Mouse (Mus musculus) myocyte (in vitro differentiated cells): ENCODE data around the gene Slc25a11. TPM values are rescaled to one million over a fixed set of nuclear protein-coding genes. Genes with fewer than 3 reads are reported as not detected.

ENCODE experiments used
- H3K27me3 ChIP-seq: one replicate; pipeline ENCODE4 v1.6.1; 2011; ENCODE audit not compliant: control insufficient read depth, insufficient read depth, insufficient read length
- H3K36me3 ChIP-seq: one replicate; pipeline ENCODE4 v1.6.1; 2011; ENCODE audit not compliant: control insufficient read depth, insufficient read depth
- H3K4me2 ChIP-seq: one replicate; pipeline ENCODE4 v1.6.1; 2011; ENCODE audit warnings: low read depth, control low read depth
- H3K4me3 ChIP-seq: one replicate; pipeline ENCODE4 v1.5.1; 2011; ENCODE audit warnings: mild to moderate bottlenecking, control low read depth, moderate library complexity
- H3K79me2 ChIP-seq: one replicate; pipeline ENCODE4 v1.6.1; 2011; ENCODE audit not compliant: control insufficient read depth, insufficient read depth
- H3ac ChIP-seq: one replicate; pipeline ENCODE4 v1.6.1; 2011; ENCODE audit not compliant: control insufficient read depth, insufficient read length
- CEBPB ChIP-seq: IDR thresholded peaks from 2 replicates; pipeline ENCODE4 v1.6.1; 2011; ENCODE audit warnings: mild to moderate bottlenecking, moderate library complexity; ENCODE audit not compliant: poor library complexity, insufficient read depth, severe bottlenecking
- E2F4 ChIP-seq: IDR thresholded peaks from one replicate; pipeline ENCODE4 v1.6.1; 2011; ENCODE audit warnings: mild to moderate bottlenecking, control low read depth, moderate library complexity; ENCODE audit not compliant: insufficient read depth
- MAX ChIP-seq: IDR thresholded peaks from one replicate; pipeline ENCODE4 v1.6.1; 2011; ENCODE audit warnings: low read depth, mild to moderate bottlenecking, control low read depth
- MYOD1 ChIP-seq, 3 experiments: IDR thresholded peaks; one replicate each; pipeline ENCODE4 v1.6.1; 2011; ENCODE audit warnings: control low read depth in 2 of 3, low read depth in 2 of 3, mild to moderate bottlenecking in 2 of 3, moderate library complexity in 1 of 3; ENCODE audit not compliant: insufficient read length in 2 of 3, control insufficient read depth in 1 of 3
- MYOG ChIP-seq, 3 experiments: IDR thresholded peaks; one replicate each; pipeline ENCODE4 v1.6.1; 2011; ENCODE audit warnings: control low read depth in 2 of 3, low read depth in 2 of 3, mild to moderate bottlenecking in 2 of 3; ENCODE audit not compliant: insufficient read length in 2 of 3, control insufficient read depth in 1 of 3, insufficient read depth in 1 of 3
- POLR2A ChIP-seq: IDR thresholded peaks from one replicate; pipeline ENCODE4 v1.6.1; 2011; ENCODE audit warnings: low read depth, mild to moderate bottlenecking, control low read depth, moderate library complexity; ENCODE audit not compliant: insufficient read length
- POLR2AphosphoS2 ChIP-seq: IDR thresholded peaks from one replicate; pipeline ENCODE4 v1.6.1; 2011; ENCODE audit warnings: low read depth, control low read depth; ENCODE audit not compliant: insufficient read length
- REST ChIP-seq: IDR thresholded peaks from one replicate; pipeline ENCODE4 v1.6.1; 2011; ENCODE audit warnings: mild to moderate bottlenecking, control low read depth, moderate library complexity; ENCODE audit not compliant: insufficient read depth, insufficient read length
- SRF ChIP-seq: IDR thresholded peaks from one replicate; pipeline ENCODE4 v1.6.1; 2011; ENCODE audit warnings: low read depth; ENCODE audit not compliant: control insufficient read depth, insufficient read length
- TCF12 ChIP-seq: IDR thresholded peaks from one replicate; pipeline ENCODE4 v1.6.1; 2011; ENCODE audit warnings: mild to moderate bottlenecking, control low read depth; ENCODE audit not compliant: poor library complexity, insufficient read depth, severe bottlenecking
- TCF3 ChIP-seq: IDR thresholded peaks from one replicate; pipeline ENCODE4 v1.6.1; 2011; ENCODE audit warnings: low read depth, control low read depth; ENCODE audit not compliant: insufficient read length
- USF1 ChIP-seq: IDR thresholded peaks from one replicate; pipeline ENCODE4 v1.6.1; 2011; ENCODE audit warnings: low read depth, mild to moderate bottlenecking, control low read depth, moderate library complexity
- polyA plus RNA-seq: library from polyadenylated mRNA; unstranded; fragments of >200 nt; fragmentation: generic; extraction: Trizol; gene quantifications from one replicate; pipeline ENCODE4 v1.2.1, GENCODE M21; 2012; ENCODE audit warnings: missing spikeins

Slc25a11 gene
- polyA plus RNA-seq, 1 experiment = 165 TPM

GRCm38 (mm10) chr11:70674501-70674900, 27.2 kb upstream of the Slc25a11 start:
- Histone ChIP-seq H3K79me2 (no peaks in the 10 kb centered on the region), H3K4me2 (no peak overlapping the region), H3ac (no peak overlapping the region), H3K36me3 (peaks cover 6% of the 10 kb centered on the region), H3K27me3 (no peaks in the 10 kb centered on the region), H3K4me3 (no peak overlapping the region)
- no peak for TF ChIP-seq TCF12
- TF ChIP-seq E2F4 = no peak
- TF ChIP-seq MAX = no peak
- no peak for TF ChIP-seq TCF3
- TF ChIP-seq CEBPB = no peak
- no peak for TF ChIP-seq USF1
- no peak for TF ChIP-seq MYOD1 (IDR thresholded peaks at IDR 0.05; ENCODE audit: control insufficient read depth in 1 of 3, insufficient read length in 2 of 3, low read depth in 2 of 3)
- no peak for TF ChIP-seq POLR2AphosphoS2
- no peak for TF ChIP-seq POLR2A
- TF ChIP-seq SRF = no peak

GRCm38 (mm10) chr11:70674014-70674413, 26.7 kb upstream of the Slc25a11 start:
- peaks cover 6% of the 10 kb centered on the region for H3K36me3 ChIP-seq

GRCm38 (mm10) chr11:70671333-70672047, 24.2 kb upstream of the Slc25a11 start:
- Histone ChIP-seq H3K36me3 (no peaks in the 10 kb centered on the region), H3K27me3 (no peaks in the 10 kb centered on the region), H3K79me2 (peaks cover 13% of the 10 kb centered on the region), H3K4me2 (no peak overlapping the region), H3K4me3 (no peak overlapping the region), H3ac (no peak overlapping the region)
- TF ChIP-seq POLR2AphosphoS2 = peak; percentile 47
- TF ChIP-seq TCF12 = no peak

More at GRCm38 (mm10) chr11:70674014-70674413, 26.7 kb upstream of the Slc25a11 start:
- Histone ChIP-seq H3K79me2 (no peaks in the 10 kb centered on the region), H3K4me2 (no peak overlapping the region), H3ac (no peak overlapping the region), H3K4me3 (no peak overlapping the region), H3K27me3 (no peaks in the 10 kb centered on the region)
- TF ChIP-seq MAX = no peak
- no peak for TF ChIP-seq TCF12
- TF ChIP-seq USF1 = no peak
- no peak for TF ChIP-seq REST
- no peak for TF ChIP-seq POLR2A
- TF ChIP-seq MYOD1 (IDR thresholded peaks at IDR 0.05; ENCODE audit: control insufficient read depth in 1 of 3, insufficient read length in 2 of 3, low read depth in 2 of 3) = no peak

GRCm38 (mm10) chr11:70670483-70670882, 23.2 kb upstream of the Slc25a11 start:
- Histone ChIP-seq H3K4me2 (peak overlapping the region; percentile 93), H3K27me3 (no peaks in the 10 kb centered on the region), H3K36me3 (no peaks in the 10 kb centered on the region)

GRCm38 (mm10) chr11:70669582-70670345, 22.5 kb upstream of the Slc25a11 start:
- H3K27me3 ChIP-seq = no peaks in the 10 kb centered on the region
- H3K4me2 ChIP-seq = peak overlapping the region; percentile 93
- H3K79me2 ChIP-seq = peaks cover 19% of the 10 kb centered on the region
- H3K36me3 ChIP-seq = no peaks in the 10 kb centered on the region
- TF ChIP-seq CEBPB (no peak), REST (no peak), POLR2A (peak; percentile 22), MAX (no peak), SRF (peak; percentile 18), USF1 (no peak), MYOD1 (IDR thresholded peaks at IDR 0.05; ENCODE audit: control insufficient read depth in 1 of 3, insufficient read length in 2 of 3, low read depth in 2 of 3) (no peak), MYOG (IDR thresholded peaks at IDR 0.05; ENCODE audit: control insufficient read depth in 1 of 3, insufficient read depth in 1 of 3, insufficient read length in 2 of 3, low read depth in 2 of 3) (no peak)
- H3ac ChIP-seq = peak overlapping the region; percentile 35
- peak overlapping the region; percentile 82 for H3K4me3 ChIP-seq

More at GRCm38 (mm10) chr11:70670483-70670882, 23.2 kb upstream of the Slc25a11 start:
- TF ChIP-seq MAX (no peak), TCF3 (no peak), E2F4 (no peak), POLR2AphosphoS2 (no peak), CEBPB (no peak), MYOG (IDR thresholded peaks at IDR 0.05; ENCODE audit: control insufficient read depth in 1 of 3, insufficient read depth in 1 of 3, insufficient read length in 2 of 3, low read depth in 2 of 3) (no peak), USF1 (no peak), TCF12 (no peak), SRF (no peak)
- Histone ChIP-seq H3K79me2 (peaks cover 14% of the 10 kb centered on the region), H3K4me3 (peak overlapping the region; percentile 82), H3ac (no peak overlapping the region)
